Mouse (Mus musculus): ENCODE results near the gene Gmppa.

Gene Gmppa

GRCm38 (mm10) chr1:75423780-75424390 is 11.8 kb upstream of the Gmppa start:
- DNase-seq = no peak

- peak; percentile 74 to 79 for DNase-seq
Observed at GRCm38 (mm10) chr1:75425796-75426471, 9.8 kb upstream of the Gmppa start.

- DNase-seq = no peak
Observed at GRCm38 (mm10) chr1:75438782-75439181, 3.1 kb downstream of the Gmppa start.

GRCm38 (mm10) chr1:75440661-75441060 is 4.9 kb downstream of the Gmppa start:
- peak; percentile 56 to 61 for DNase-seq

GRCm38 (mm10) chr1:75441471-75441996 is 5.8 kb downstream of the Gmppa start:
- peak in 1 of 2 experiments; percentile 49 for DNase-seq

GRCm38 (mm10) chr1:75442171-75442570 is 6.4 kb downstream of the Gmppa start:
- DNase-seq = peak; percentile 67 to 71

GRCm38 (mm10) chr1:75442811-75443210 is 7.1 kb downstream of the Gmppa start:
- DNase-seq = peak; percentile 88 to 91

GRCm38 (mm10) chr1:75443247-75444024 is 7.7 kb downstream of the Gmppa start:
- peak; percentile 71 to 74 for DNase-seq

GRCm38 (mm10) chr1:75444208-75444607 is 8.5 kb downstream of the Gmppa start:
- peak in 1 of 2 experiments; percentile 45 for DNase-seq

GRCm38 (mm10) chr1:75445141-75445701 is 9.5 kb downstream of the Gmppa start:
- peak; percentile 51 to 57 for DNase-seq

- peak; percentile 89 to 91 for DNase-seq
Observed at GRCm38 (mm10) chr1:75445751-75446611, 10.3 kb downstream of the Gmppa start.

GRCm38 (mm10) chr1:75446656-75447055 is 10.9 kb downstream of the Gmppa start:
- DNase-seq = no peak

- DNase-seq = no peak
Observed at GRCm38 (mm10) chr1:75447265-75448051, 11.7 kb downstream of the Gmppa start.

- no peak for DNase-seq
Observed at GRCm38 (mm10) chr1:75448052-75448431, 12.3 kb downstream of the Gmppa start.

- DNase-seq = no peak
Observed at GRCm38 (mm10) chr1:75448937-75449336, 13.2 kb downstream of the Gmppa start.

- DNase-seq = no peak
Observed at GRCm38 (mm10) chr1:75449377-75450135, 13.8 kb downstream of the Gmppa start.

- DNase-seq = no peak
Observed at GRCm38 (mm10) chr1:75450314-75451005, 14.7 kb downstream of the Gmppa start, which contains the start of gene Asic4. Gene Asic4 (plus strand): TSS chr1:75450436.

- DNase-seq = no peak
Observed at GRCm38 (mm10) chr1:75451900-75452299, 16.2 kb downstream of the Gmppa start.

GRCm38 (mm10) chr1:75455433-75455832 is 19.7 kb downstream of the Gmppa start:
- no peak for DNase-seq

GRCm38 (mm10) chr1:75455948-75456347 is 20.2 kb downstream of the Gmppa start:
- no peak for DNase-seq
